Mouse (Mus musculus): ENCODE results near the gene Ppih.
"Not testable (repeated sequence)": the region's sequence is repeated elsewhere in the genome, so short reads cannot be mapped to it uniquely, and the experiment has no call there.

Ppih gene

GRCm38 (mm10) chr4:119291921-119292320 lies 28.4 kb downstream of the Ppih start:
- DNase-seq (ENCODE audit: extremely low spot score) = no peak

GRCm38 (mm10) chr4:119285336-119285735 lies 35.0 kb downstream of the Ppih start:
- DNase-seq (ENCODE audit: extremely low spot score) = no peak

- no peak for DNase-seq (ENCODE audit: extremely low spot score)
Observed at GRCm38 (mm10) chr4:119284861-119285260, 35.5 kb downstream of the Ppih start.

- not testable (repeated sequence) for DNase-seq (ENCODE audit: extremely low spot score)
Observed at GRCm38 (mm10) chr4:119278784-119279183, 41.6 kb downstream of the Ppih start.

- no peak for DNase-seq (ENCODE audit: extremely low spot score)
Observed at GRCm38 (mm10) chr4:119275726-119276125, 44.6 kb downstream of the Ppih start.

DNA sequence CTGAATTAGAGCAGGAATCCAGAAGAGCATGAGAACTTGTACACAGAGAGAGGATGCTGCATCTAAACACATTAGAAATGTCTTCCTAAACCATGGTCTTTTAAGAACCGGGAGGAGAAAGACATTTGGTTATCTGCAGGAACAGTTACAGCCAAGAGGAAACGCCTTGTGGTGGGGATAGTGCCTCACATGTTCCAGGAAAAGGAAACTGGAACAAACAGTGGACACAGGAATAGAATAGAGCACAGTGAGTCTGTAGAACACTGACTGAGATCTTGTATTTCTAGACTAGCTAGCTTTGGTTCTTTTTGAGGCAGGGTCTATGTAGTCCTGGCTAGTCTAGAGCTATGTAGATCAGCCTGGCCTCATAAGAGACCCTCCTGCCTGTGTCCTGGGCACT lies 45.1 kb downstream of the Ppih start:
- no peak for DNase-seq (ENCODE audit: extremely low spot score)

- no peak for DNase-seq (ENCODE audit: extremely low spot score)
Observed at GRCm38 (mm10) chr4:119274627-119275026, 45.7 kb downstream of the Ppih start.

- no peak for DNase-seq (ENCODE audit: extremely low spot score)
Observed at GRCm38 (mm10) chr4:119266606-119267005, 53.7 kb downstream of the Ppih start.

GRCm38 (mm10) chr4:119263459-119263858 lies 56.9 kb downstream of the Ppih start:
- no peak for DNase-seq (ENCODE audit: extremely low spot score)

DNA sequence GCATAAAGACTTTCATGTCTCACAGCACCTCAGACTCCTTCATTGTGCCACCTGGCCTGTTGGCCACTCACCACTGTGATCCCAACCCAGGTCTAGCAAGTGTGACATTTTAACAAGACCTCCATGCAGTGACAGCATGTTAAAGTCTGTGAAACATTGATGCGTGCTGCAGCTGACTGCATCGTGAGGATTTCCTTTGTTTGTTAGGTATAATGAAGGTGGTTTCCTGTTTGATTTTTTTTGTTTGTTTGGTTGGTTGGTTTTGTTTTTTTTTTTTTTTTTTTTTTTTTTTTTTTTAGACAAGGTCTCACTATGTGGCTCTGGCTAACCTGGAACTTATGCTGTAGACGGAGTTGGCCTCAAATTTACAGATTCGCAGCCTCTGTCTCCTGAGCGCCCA lies 57.9 kb downstream of the Ppih start:
- DNase-seq (ENCODE audit: extremely low spot score) = no peak

- DNase-seq (ENCODE audit: extremely low spot score) = no peak
Observed at GRCm38 (mm10) chr4:119261087-119261713, 59.1 kb downstream of the Ppih start.

GRCm38 (mm10) chr4:119259344-119260254 lies 60.7 kb downstream of the Ppih start:
- DNase-seq (ENCODE audit: extremely low spot score) = no peak

- DNase-seq (ENCODE audit: extremely low spot score) = no peak
Observed at GRCm38 (mm10) chr4:119257083-119257482, 63.3 kb downstream of the Ppih start.

- no peak for DNase-seq (ENCODE audit: extremely low spot score)
Observed at GRCm38 (mm10) chr4:119255351-119255750, 65.0 kb downstream of the Ppih start, which contains the start of gene Cldn19. Gene Cldn19, plus strand, starts transcription at chr4:119255414.

GRCm38 (mm10) chr4:119254012-119254618 lies 66.2 kb downstream of the Ppih start:
- DNase-seq (ENCODE audit: extremely low spot score) = no peak

DNA sequence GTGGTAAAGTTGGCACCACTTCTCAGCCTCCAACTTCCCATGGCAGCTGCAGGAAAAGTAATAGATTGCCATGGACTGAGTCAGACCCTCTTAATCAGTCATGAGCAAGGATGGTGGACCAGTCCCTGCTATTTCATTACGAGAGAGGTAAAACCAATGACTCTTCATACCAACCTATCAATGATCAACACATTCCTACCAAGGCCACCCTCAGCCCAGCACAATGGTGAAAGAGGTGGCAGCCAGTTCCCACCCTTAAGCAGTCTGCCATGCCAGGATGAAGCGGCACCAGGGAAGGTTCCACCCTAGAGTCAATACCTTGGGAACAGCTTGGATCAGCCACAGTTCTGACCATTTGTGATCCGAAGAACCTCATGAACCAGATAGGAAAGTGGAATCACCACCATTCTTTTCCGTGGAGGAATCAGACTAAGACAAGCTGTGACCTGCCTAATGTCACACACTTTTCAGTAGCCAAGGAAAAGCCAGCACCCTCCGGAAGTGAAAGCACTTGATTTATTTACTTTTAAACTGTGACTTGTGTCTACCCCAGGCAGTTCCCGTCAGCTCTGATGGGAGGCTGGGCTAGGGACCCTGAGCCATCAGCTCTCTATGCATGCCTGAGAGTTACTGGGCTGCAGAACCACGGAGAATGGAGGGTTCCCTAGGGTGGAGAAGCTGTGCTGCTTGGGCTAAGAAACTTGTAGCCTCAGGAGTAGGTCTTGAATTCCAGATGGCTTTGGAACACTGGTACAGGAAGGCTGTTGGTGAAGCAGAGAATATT lies 68.1 kb downstream of the Ppih start:
- no peak for DNase-seq (ENCODE audit: extremely low spot score)

All from embryo, embryonic 9.5 days (tissue).